Mouse (Mus musculus) lung, embryonic 15.5 days (tissue): ENCODE data around the gene Osbpl9. TPM values are rescaled to one million over a fixed set of nuclear protein-coding genes. Genes with fewer than 3 reads are reported as not detected.
A peak's percentile ranks its signal among the peaks of the same experiment; 100 is the strongest.

ENCODE experiments used
- ATAC-seq: fragments of 200-750 bp; cut with Nextera tagmentation; 2 replicates; pipeline ENCODE4 v1.8.0; 2017; ENCODE audit warnings: moderate number of reproducible peaks, borderline replicate concordance; ENCODE audit not compliant: low FRiP score, low TSS enrichment; ENCODE audit errors: extremely low read depth
- H3K27ac ChIP-seq: fragments of 300-500 bp; sonication (generic); 2 replicates; pipeline ENCODE4 v1.5.1; 2015; ENCODE audit warnings: moderate library complexity, mild to moderate bottlenecking, inconsistent platforms
- H3K27me3 ChIP-seq: fragments of 300-500 bp; sonication (generic); 2 replicates; pipeline ENCODE4 v1.6.1; 2015; ENCODE audit warnings: inconsistent platforms
- H3K36me3 ChIP-seq: fragments of 300-500 bp; sonication (generic); 2 replicates; pipeline ENCODE4 v1.6.1; 2015; ENCODE audit warnings: inconsistent platforms
- H3K4me1 ChIP-seq: fragments of 300-500 bp; sonication (generic); 2 replicates; pipeline ENCODE4 v1.6.1; 2015; ENCODE audit warnings: inconsistent platforms
- H3K4me2 ChIP-seq: fragments of 300-500 bp; sonication (generic); 2 replicates; pipeline ENCODE4 v1.6.1; 2015; ENCODE audit warnings: inconsistent platforms, mild to moderate bottlenecking, moderate library complexity
- H3K4me3 ChIP-seq: fragments of 300-500 bp; sonication (generic); 2 replicates; pipeline ENCODE4 v1.5.1; 2015; ENCODE audit warnings: mild to moderate bottlenecking, inconsistent platforms
- H3K9ac ChIP-seq: fragments of 300-500 bp; sonication (generic); 2 replicates; pipeline ENCODE4 v1.6.1; 2015; ENCODE audit warnings: inconsistent platforms
- H3K9me3 ChIP-seq: fragments of 300-500 bp; sonication (generic); 2 replicates; pipeline ENCODE4 v1.6.1; 2016; ENCODE audit warnings: inconsistent platforms
- WGBS: fragments of 180-500 bp; shearing (Covaris S2); methylation state at CpG from one replicate; pipeline ENCODE4 v1.1.7; 2015; 5-methylcytosine and 5-hydroxymethylcytosine counted together
- polyA plus RNA-seq: library from polyadenylated mRNA; unstranded; fragments of >200 nt; fragmentation: Nextera tagmentation; extraction: Ambion mirVana; gene quantifications from 2 replicates; pipeline ENCODE4 v1.2.1, GENCODE M21; 2015

Gene Osbpl9
- polyA plus RNA-seq, 1 experiment from 2014 or later: 67.3 TPM

DNA sequence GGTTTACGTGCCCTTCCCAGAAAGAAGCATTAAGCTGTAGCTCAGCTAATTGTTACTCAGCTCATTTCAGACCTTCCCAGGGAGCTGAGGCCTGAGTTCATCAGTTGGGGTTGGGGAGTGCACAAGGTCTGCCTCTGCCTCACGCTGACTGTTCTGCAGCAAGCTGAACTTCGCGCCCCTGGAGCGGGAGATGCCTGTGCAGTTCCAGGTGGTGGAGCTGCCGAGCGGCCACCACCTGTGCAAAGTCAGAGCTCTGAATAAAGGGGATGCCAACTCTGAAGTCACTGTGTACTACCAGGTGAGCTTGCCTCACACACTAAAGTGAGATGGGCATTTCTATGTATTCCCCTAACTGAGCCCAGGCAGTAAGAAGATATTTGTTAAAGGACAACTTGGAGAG is 145.7 kb downstream of the Osbpl9 start:
- WGBS: 82% methylated on average over 7 of the region's 7 CpGs

DNA sequence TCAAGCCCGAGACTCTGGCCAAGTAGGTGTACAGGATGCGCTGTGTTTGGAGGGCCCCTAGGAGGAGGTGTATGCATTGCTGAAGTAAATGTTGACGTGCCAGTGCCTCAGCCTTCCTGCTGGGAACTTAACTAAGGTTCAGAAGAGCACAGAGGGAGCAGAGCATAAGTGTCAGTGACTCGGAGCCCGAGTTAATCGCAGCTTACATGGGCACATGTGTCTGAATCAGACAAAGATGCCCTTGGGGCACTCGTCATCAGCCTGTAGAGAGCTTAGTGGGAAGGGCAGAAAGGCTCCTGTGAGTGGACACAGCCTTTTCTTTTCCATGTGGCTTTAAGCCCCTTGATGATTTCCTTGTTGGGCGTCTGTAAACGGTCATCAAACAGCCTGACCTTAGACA is 148.1 kb downstream of the Osbpl9 start:
- Histone ChIP-seq H3K9me3 (no peaks in the 10 kb centered on the region), H3K4me2 (no peak overlapping the region), H3K9ac (no peak overlapping the region), H3K36me3 (peaks cover 64% of the 10 kb centered on the region), H3K4me1 (peaks cover 10% of the 10 kb centered on the region; the same call in 1 of the 2 replicates), H3K27me3 (no peaks in the 10 kb centered on the region), H3K4me3 (no peak overlapping the region), H3K27ac (no peak overlapping the region)
- 83% methylated on average over 9 of the region's 9 CpGs for WGBS
- ATAC-seq: no peak

More for the DNA sequence above, 145.7 kb downstream of the Osbpl9 start:
- no peak for ATAC-seq
- Histone ChIP-seq H3K4me3 (no peak overlapping the region), H3K27me3 (no peaks in the 10 kb centered on the region), H3K4me2 (no peak overlapping the region), H3K36me3 (peaks cover 72% of the 10 kb centered on the region), H3K9ac (no peak overlapping the region), H3K4me1 (peaks cover 8% of the 10 kb centered on the region; the same call in 1 of the 2 replicates), H3K9me3 (no peaks in the 10 kb centered on the region), H3K27ac (no peak overlapping the region; the same call in 1 of the 2 replicates)

DNA sequence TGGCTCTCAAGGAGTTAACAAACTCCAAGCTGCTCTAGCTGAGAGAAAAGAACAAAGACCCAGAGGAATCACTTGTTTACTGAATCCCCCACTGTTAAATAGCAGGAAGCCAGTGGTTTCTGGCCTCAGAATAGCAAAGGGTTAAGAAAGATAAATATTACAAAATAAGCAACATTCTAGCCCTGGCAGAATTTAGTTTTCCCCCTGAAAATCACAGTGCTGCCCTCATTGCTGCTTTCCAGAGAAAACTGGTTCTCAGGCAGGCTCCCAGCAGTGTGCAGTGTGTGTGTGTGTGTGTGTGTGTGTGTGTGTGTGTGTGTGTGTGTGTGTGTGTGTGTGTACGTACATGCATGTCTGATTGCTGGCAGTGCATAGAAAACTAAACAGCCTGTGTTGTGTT is 149.8 kb downstream of the Osbpl9 start:
- Histone ChIP-seq H3K4me1 (peaks cover 10% of the 10 kb centered on the region; the same call in 1 of the 2 replicates), H3K4me2 (peak overlapping the region; percentile 22; the same call in 1 of the 2 replicates), H3K36me3 (peaks cover 58% of the 10 kb centered on the region), H3K9ac (no peak overlapping the region), H3K4me3 (no peak overlapping the region), H3K27ac (peak overlapping the region; percentile 75), H3K9me3 (no peaks in the 10 kb centered on the region), H3K27me3 (no peaks in the 10 kb centered on the region)
- WGBS: 27% methylated on average over 1 of the region's 1 CpGs
- ATAC-seq: peak; percentile 70

DNA sequence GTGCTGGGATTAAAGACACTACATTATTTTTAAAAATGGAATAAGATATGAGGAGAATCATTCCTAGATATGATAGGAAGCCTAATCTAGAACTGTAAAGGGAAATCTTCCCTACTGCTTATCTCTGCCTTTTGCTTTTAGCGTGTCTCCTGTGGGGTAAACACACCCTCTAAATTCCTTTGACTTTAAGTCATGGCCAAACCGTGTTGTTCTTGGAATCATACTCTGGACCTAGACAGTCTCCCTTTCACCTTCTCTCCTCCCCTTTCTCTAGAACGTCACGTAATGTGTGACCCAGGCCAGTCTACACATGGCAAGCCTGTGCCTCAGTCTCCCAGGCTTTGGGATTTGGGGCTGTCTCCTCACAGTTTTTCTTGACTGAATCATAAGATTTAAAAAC is 153.8 kb downstream of the Osbpl9 start:
- ATAC-seq: no peak

DNA sequence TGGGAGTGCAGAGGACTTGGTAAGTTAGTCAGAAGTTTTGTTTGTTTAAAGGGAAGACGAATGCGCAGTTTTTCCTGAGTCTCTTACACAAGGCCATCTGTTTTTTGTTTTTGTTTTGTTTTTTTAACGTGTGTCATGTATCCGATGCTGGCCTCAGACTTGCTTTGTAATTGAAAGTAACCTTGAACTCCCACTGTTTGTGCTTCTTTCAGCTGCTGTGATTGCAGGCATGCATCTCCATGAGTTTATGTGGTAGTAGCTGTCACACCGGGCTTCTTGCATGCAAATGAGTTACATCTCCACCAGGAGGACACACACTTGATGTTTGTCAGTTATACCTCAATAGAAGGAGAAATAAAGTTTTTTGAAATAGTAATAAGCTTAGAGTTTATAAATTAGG is 158.3 kb downstream of the Osbpl9 start:
- Histone ChIP-seq H3K4me3 (no peak overlapping the region), H3K9ac (no peak overlapping the region), H3K4me2 (no peak overlapping the region), H3K9me3 (0 out of 2 replicates have a peak, but pooled peaks cover 3% of the 10 kb centered on the region), H3K36me3 (peaks cover 80% of the 10 kb centered on the region), H3K27me3 (no peaks in the 10 kb centered on the region), H3K4me1 (no peaks in the 10 kb centered on the region), H3K27ac (no peak overlapping the region)
- WGBS: 75% methylated on average over 5 of the region's 5 CpGs
- no peak for ATAC-seq

More for the DNA sequence above, 153.8 kb downstream of the Osbpl9 start:
- 56% methylated on average over 4 of the region's 4 CpGs for WGBS
- Histone ChIP-seq H3K27me3 (no peaks in the 10 kb centered on the region), H3K4me1 (peaks cover 10% of the 10 kb centered on the region; the same call in 1 of the 2 replicates), H3K27ac (no peak overlapping the region), H3K9me3 (no peaks in the 10 kb centered on the region), H3K4me2 (no peak overlapping the region), H3K4me3 (no peak overlapping the region), H3K9ac (no peak overlapping the region), H3K36me3 (peaks cover 64% of the 10 kb centered on the region)

DNA sequence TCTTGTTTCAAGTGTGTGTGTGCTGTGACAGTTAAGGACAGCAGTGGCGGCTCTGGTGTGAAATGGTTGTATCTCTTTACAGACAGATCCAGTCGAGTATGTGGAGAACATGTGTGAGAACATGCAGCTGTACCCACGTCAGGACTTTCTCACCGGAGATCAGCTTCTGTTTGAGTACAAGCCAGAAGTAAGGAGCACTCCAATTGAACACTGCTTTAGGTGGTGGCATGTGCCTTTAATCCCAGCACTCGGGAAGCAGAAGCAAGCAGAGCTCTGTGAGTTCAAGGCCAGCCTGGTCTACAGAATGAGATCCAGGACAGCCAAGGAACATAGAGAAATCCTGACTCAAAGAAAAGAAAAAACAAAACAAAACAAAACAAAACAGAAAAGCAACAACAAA is 158.8 kb downstream of the Osbpl9 start:
- no peak overlapping the region for H3K27ac ChIP-seq
- 77% methylated on average over 5 of the region's 5 CpGs for WGBS
- H3K27me3 ChIP-seq: no peaks in the 10 kb centered on the region
- ATAC-seq: no peak
- H3K4me1 ChIP-seq: no peaks in the 10 kb centered on the region
- H3K9ac ChIP-seq: no peak overlapping the region
- 0 out of 2 replicates have a peak, but pooled peaks cover 3% of the 10 kb centered on the region for H3K9me3 ChIP-seq
- H3K4me3 ChIP-seq: no peak overlapping the region
- H3K4me2 ChIP-seq: no peak overlapping the region
- H3K36me3 ChIP-seq: peaks cover 82% of the 10 kb centered on the region

DNA sequence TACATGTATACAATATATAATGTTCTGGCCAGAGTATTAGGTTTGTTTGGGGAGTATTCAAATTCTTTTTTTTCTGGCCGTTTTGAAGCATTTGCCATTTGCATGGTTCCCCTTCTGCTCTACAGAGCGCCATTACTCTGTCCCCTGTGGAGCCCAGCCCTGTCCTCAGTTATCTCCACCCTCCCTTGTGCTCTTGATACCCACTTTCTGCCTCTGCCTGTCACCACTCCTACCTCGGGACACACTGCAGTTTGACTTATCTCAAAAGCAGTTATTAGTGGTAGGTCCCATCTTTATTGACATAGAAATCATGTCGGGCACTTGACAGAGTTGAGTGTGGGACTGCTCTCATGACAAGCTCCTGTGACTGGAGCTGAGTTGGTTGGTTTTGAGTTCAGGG is 159.3 kb downstream of the Osbpl9 start:
- Histone ChIP-seq H3K27ac (no peak overlapping the region), H3K9me3 (0 out of 2 replicates have a peak, but pooled peaks cover 3% of the 10 kb centered on the region), H3K36me3 (peaks cover 79% of the 10 kb centered on the region), H3K4me2 (no peak overlapping the region), H3K4me1 (no peaks in the 10 kb centered on the region), H3K9ac (no peak overlapping the region), H3K4me3 (no peak overlapping the region), H3K27me3 (no peaks in the 10 kb centered on the region)
- ATAC-seq: no peak
- WGBS: 82% methylated on average over 4 of the region's 4 CpGs

DNA sequence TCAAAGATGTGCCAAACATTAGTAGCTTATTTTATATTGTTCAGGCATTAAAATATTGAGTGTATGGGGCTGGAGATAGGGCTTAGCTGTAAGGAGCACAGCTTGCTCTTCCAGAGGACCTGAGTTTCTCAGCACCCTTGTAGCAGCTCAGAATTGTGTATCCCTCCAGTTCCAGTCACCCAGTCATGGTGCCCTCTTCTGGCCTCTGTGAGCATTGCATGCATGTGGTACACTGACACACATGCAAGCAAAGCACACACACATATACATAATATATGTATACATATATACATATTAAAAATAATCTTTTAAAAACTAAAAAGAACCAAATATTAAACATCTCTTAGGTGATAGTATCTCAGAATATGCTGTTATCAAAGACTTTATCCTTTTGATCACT is 165.7 kb downstream of the Osbpl9 start:
- Histone ChIP-seq H3K4me2 (no peak overlapping the region), H3K4me3 (no peak overlapping the region), H3K27me3 (no peaks in the 10 kb centered on the region), H3K9ac (no peak overlapping the region), H3K27ac (no peak overlapping the region), H3K4me1 (no peaks in the 10 kb centered on the region), H3K36me3 (peaks cover 48% of the 10 kb centered on the region), H3K9me3 (no peaks in the 10 kb centered on the region)
- no peak for ATAC-seq

DNA sequence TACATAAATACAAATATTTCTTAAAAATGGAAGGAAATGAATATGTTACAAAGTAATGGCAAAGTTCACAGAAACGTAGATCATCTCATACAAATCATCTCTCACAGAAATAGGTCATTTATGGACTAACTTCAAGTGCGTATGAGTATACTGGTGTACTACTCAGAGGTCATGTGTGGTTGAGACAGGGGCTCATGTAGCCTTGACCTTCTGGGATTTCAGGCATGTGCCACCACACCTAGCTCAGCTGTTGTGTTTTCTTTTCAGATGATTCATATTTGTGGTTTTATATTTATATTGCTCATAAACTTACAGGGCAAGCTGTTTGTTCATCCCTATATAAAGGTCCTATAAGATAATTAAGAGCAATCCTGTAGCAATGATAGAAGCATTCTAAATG is 171.8 kb downstream of the Osbpl9 start:
- H3K27me3 ChIP-seq: no peaks in the 10 kb centered on the region
- H3K36me3 ChIP-seq: peaks cover 53% of the 10 kb centered on the region
- no peak overlapping the region for H3K9ac ChIP-seq
- WGBS: 93% methylated on average over 2 of the region's 2 CpGs
- no peaks in the 10 kb centered on the region for H3K9me3 ChIP-seq
- H3K4me1 ChIP-seq: no peaks in the 10 kb centered on the region
- no peak overlapping the region for H3K4me2 ChIP-seq
- no peak for ATAC-seq
- H3K4me3 ChIP-seq: no peak overlapping the region
- no peak overlapping the region for H3K27ac ChIP-seq

DNA sequence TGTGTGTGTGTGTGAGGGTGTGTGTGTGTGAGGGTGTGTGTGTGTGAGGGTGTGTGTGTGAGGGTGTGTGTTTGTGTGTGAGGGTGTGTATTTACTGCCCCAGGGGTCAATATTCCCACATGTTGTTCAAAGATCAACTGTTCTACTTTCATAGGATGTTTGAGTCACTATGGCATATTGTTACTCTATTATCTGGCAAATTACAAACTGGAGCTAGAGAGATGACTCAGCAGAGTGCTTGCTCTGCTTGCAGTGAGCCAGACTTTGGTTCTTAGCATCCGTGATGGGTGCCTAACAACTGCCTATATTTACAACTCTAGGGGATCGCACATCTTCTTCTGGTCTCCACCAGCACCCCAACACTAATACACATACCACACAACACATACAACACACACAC is 172.2 kb downstream of the Osbpl9 start:
- H3K27me3 ChIP-seq: no peaks in the 10 kb centered on the region
- 85% methylated on average over 2 of the region's 2 CpGs for WGBS
- H3K9ac ChIP-seq: no peak overlapping the region
- no peak overlapping the region for H3K4me3 ChIP-seq
- H3K27ac ChIP-seq: no peak overlapping the region
- no peak for ATAC-seq
- no peaks in the 10 kb centered on the region for H3K4me1 ChIP-seq
- H3K36me3 ChIP-seq: peaks cover 56% of the 10 kb centered on the region
- H3K9me3 ChIP-seq: no peaks in the 10 kb centered on the region
- no peak overlapping the region for H3K4me2 ChIP-seq

DNA sequence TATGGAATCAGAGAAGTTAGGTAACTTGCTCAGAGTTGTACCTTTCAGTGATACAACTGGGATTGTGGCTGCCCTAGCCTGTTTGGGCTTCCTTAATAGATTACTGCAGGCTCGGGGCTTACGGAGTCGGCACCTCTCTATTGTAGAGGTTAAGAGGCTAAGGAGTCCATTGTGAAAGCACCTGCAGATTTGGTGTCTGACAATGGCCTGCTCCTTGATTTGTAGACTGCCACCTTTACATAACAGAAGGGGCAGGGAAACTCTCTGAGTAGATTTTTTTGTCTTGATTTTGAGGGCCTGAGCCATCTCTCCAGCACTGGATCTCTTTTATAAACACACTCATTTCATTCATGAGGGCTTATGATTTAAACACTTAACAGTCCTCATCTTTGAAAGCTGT is 175.5 kb downstream of the Osbpl9 start:
- Histone ChIP-seq H3K4me2 (no peak overlapping the region), H3K27me3 (no peaks in the 10 kb centered on the region), H3K27ac (no peak overlapping the region), H3K4me1 (no peaks in the 10 kb centered on the region), H3K9me3 (no peaks in the 10 kb centered on the region), H3K9ac (no peak overlapping the region), H3K36me3 (peaks cover 45% of the 10 kb centered on the region), H3K4me3 (no peak overlapping the region)
- ATAC-seq: no peak
- WGBS: 74% methylated on average over 3 of the region's 3 CpGs

DNA sequence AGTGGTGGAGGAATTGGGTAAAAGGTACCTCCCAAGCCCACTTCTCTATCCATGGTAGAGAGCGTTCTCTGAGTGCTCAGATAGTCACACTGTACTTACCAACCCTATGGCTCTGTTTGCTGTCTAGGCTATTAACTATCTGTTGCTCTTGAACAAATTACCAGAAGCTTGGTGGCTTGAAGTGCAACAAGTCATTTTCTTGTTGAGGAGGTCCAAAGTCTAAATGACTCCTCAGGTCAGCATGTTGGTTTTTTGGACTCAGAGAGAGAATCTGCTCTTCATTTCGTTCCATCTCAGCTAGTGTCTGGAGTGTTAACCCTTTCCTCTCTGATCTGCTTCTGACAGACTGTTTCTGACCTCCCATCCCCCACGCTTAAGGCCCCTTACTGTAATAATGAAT is 177.0 kb downstream of the Osbpl9 start:
- Histone ChIP-seq H3K36me3 (peaks cover 39% of the 10 kb centered on the region), H3K9me3 (no peaks in the 10 kb centered on the region), H3K27me3 (no peaks in the 10 kb centered on the region), H3K9ac (no peak overlapping the region), H3K4me2 (no peak overlapping the region), H3K4me3 (no peak overlapping the region), H3K4me1 (no peaks in the 10 kb centered on the region), H3K27ac (no peak overlapping the region)
- 62% methylated on average over 3 of the region's 3 CpGs for WGBS
- ATAC-seq: no peak

DNA sequence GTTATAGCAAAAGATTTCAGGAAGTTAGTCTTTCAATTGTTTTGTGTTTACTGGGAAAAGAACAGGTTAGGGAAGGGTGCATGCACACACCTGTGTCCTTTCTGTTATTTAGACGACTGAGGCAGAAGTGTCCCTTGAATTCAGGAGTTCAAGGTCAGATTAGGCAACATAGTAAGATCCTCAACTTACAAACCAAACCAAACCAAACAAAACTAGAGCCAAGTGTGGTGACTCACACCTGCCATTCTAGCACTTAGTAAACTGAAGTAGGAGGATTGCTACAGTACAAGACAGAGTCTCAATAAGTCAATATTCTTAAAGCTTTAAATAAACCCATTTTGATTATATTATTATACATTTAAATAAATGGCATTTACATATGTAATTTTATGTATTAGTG is 180.1 kb downstream of the Osbpl9 start:
- Histone ChIP-seq H3K36me3 (peaks cover 42% of the 10 kb centered on the region), H3K9ac (no peak overlapping the region), H3K27ac (no peak overlapping the region), H3K4me3 (no peak overlapping the region), H3K9me3 (no peaks in the 10 kb centered on the region), H3K4me1 (no peaks in the 10 kb centered on the region), H3K4me2 (no peak overlapping the region), H3K27me3 (no peaks in the 10 kb centered on the region)
- ATAC-seq: no peak
- 72% methylated on average over 1 of the region's 1 CpGs for WGBS
